Mouse (Mus musculus): Measurements from ENCODE around the gene Sik1.

Sik1 gene

DNA sequence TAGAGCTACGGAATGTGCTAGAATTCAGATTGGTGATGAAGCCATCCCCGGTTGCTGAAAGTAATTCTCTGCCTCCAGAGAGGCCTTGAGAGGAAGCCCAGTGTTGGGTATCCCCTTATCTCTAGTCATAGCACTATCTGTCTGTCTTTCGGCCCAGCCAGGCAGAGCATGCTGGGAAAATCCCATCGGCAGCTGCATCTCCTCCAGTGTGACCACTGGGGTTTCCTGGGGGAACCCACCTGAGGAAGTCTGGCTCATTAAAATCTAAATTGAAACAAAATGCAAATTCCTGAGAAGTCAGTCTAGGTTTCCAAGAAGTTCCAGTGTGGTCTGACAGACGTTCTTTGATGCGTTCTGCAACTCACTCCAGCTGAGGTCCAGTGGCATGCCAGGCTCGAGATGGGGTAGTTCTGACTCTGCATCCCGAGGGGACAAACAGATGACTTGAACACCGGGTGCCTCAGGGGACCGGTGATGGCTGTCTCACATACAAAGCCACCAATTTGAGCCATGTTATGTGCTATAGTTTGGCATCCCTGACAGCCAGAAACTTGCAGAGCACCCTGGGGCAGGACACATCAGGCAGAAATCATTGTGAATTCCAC, 19.8 kb upstream of the Sik1 start:
- peak; percentile 3 for DNase-seq (ENCODE audit: low spot score)

DNA sequence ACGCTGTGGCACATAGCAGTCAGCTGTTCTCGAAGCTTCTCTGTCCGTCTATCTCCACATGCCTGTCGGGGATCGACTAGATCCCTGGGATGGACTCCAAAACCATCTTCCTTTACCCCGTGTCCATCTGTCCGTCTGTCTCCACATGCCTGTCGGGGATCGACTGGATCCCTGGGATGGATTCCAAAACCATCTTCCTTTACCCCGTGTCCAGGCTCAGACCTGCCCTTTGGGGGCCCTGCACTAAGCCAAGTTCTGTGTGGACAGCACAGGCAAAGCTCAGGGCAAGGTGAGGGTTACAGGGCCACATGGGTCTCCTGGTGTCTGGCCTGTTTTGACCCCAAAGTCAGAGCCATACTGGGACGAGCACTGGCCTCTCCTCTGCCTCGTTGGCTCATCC, 19.1 kb upstream of the Sik1 start:
- DNase-seq (ENCODE audit: low spot score): peak; percentile 1

DNA sequence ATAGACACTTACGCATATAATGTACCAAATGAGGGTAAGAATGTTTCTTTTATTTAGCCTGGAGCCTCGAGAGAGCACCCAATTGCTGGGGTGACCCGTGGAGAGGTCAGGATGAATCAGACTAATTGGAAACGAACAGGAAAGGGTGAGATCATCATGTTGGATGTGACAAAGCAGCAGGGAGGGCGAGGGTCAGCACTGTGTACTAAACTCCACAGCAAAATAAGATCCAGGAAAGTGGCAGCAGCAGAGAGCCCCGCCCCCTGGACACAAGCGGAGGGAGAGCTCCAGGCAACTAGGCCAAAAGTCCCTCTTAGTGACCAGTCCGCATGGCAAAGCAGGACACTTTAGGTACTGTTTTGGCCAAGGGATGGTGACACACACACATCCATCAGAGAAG, 18.4 kb upstream of the Sik1 start:
- DNase-seq (ENCODE audit: low spot score): peak; percentile 55

DNA sequence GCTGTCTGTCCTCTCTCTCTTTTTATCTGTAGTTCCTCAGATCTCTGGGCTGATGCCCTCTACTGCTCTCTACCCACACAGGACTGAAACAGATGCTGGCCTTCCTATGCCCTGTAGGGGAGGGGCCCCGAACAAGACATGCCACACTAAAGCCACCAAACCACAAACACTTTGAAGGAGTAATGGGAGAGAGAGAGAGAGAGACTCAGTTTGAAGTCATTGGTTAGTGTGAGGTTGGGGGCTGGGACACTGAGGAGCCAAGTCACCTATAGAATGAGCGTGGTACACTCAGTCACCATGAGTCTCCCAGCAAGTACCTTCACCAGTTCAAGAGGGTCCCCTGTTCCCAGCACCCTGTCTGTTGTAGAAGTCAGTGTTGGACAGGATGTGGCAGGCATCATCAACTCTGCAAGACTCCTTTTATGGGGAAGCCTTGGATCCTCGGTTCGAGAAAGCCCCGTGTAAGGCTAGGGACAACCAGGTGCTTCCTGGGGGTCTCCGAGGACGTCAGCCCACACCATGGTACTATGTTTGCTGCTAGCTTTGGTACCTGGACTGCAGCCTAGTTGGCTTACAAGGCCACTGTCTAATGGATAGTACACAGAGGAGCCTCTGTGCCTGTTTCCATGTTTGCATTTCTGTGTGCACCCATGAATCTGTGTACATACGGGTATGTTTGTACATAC, 17.7 kb upstream of the Sik1 start:
- peak; percentile 2 for DNase-seq (ENCODE audit: low spot score)

DNA sequence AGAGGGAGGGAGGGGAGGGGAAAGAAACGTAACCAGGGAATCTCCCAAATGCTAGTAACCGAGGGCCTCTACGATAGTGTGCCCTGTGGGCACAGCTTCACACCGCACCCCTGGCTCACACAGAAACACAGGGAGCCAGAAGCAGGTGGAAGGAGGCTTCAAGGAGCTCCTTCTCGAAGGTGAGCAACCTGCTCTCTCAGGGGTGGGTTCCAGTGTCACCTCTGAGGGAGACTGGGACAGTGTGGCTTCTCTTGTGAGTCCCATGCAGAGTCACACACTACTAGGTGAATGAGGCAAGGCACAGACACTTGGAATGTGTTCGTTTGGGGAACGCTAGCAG, 17.2 kb upstream of the Sik1 start:
- peak; percentile 2 for DNase-seq (ENCODE audit: low spot score)

DNA sequence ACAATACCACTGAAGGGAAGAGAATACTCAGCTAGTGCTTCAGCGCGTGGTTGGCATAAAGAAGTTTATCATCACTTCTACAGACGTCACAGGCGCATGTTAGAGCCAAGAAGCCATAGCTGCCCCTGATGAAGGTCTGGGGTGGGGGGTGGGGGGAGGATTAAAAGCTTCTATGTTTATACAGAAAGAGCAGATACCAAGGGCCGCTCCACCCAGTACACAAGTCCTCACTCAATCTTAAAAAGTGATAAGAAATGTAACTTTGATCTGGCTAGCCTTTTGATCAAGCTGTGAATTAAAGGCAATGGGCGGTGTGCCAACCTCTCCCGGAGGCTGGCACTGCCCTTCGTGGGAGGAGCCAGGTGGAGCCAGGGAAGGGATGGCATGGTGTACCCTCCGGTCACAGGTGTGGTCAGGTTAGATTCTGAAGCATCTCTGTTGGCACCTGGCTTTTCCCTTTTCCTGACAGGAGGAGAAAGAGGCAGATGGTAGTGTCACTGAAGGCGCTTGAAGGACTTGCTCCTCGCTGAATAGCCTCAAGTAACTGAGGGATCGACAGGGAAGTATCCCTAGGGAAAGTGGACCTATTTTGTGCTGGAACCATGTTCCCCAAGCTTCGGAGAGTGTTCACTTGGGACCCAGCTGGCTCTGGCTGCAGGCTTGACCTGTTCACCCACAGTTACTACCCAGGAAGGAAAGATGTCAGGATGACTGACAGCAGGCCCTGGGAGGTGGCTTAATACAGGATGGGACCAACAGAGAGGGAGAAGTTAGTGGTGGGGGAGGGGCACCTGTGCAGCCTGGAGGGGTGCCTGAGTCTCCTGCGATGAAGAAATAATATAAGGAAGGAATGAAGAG, 16.6 kb upstream of the Sik1 start:
- peak; percentile 4 for DNase-seq (ENCODE audit: low spot score)

DNA sequence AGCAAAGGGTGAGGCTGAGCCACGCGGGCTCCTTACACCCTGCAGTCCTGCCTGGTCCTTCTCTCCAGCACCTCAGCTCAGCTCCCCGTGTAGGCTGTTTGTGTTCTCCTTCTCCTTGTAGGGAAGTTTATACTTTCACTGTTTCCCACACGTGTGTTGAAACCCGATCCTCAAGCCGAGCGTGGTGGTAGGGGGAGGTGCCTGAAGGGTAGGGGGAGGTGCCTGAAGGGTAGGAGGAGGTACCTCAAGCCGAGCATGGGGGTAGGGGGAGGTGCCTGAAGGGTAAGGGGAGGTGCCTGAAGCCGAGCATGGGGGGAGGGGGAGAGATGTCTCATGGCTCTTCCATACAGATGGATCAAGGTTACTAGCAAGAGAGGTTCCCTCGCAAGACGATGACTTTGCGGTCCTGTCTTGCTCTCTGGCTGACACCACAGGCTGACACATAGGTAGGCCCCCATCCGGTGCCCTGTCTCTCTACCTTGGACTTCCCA, 15.4 kb upstream of the Sik1 start:
- DNase-seq (ENCODE audit: low spot score): peak; percentile 8

DNA sequence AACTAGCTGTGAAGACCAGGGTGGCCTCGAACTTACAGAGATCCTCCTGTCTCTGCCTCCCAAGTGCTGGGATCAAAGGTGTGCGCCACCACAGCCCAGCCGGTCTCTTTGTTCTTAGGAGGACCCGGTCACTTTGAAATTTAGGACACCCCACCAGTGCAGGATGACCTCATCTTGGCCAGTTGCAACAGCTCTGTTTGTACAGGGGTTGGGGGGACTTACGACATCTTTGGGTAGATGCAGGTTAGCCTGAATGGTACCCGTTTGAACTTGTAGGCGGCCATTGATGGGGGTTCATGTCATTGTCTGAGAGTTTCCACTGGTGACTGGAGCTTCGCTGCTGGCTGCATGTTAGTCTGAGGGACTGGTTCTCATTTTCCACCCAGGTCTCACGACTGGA, 14.8 kb upstream of the Sik1 start:
- peak; percentile 1 for DNase-seq (ENCODE audit: low spot score)

DNA sequence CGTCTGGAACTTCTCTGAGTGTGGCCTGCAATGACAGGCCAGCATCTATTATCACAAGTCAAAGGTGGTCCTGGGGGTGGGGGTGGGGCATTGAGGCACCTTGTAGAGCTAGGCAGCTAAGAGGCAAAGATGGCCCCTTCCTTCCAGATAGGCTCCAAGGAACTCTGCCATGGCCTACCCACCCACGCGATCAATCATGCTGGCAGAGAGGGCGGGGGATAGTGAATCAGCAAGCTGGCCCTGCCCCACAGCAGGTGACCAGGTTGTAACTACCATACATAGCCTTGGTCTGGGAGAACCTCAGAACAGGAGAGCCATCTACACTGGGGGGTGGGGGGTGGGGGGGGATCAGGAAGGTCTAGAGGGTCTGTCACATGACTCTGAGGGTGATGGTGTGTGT, 12.5 kb upstream of the Sik1 start:
- peak; percentile 2 for DNase-seq (ENCODE audit: low spot score)

DNA sequence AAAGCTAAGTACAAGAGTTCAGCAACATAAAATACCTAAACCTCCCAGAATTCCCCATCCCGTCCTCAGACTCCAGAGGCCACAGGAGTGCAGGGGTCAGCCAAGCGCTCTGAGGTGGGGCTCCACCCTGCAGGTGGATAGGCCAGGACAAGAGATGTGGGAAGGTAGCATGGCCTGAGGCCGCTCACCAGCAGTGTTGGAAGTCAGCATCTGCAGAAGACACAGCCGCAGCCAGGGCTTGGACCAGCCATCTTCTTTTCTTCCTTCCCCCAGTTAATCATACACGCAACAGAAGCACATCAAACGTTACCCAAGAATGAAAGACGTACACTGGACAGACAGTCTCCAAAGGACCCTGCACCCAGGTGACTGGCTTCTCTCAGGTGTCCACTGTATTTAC, 11.5 kb upstream of the Sik1 start:
- DNase-seq (ENCODE audit: low spot score): peak; percentile 2

DNA sequence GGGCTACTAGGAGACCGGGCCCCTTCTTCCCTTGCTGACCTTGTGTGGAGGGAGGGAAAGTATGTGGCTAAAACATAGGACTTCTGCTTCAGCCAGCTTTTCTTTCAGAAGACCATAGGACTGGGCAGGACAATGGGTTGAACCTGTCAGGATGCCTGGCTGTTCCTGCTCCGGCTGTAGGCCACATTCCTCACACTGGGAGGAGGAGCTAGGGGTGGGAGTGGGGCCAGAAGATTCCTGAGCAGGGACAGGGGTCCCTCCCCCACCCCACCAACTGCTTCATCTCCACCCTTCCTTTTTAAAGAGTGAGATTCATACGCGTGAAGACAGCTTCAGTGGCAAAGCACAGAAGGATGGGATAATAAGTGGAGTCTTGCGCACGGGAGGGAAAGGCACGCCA, 10.0 kb upstream of the Sik1 start:
- DNase-seq (ENCODE audit: low spot score): peak; percentile 6

DNA sequence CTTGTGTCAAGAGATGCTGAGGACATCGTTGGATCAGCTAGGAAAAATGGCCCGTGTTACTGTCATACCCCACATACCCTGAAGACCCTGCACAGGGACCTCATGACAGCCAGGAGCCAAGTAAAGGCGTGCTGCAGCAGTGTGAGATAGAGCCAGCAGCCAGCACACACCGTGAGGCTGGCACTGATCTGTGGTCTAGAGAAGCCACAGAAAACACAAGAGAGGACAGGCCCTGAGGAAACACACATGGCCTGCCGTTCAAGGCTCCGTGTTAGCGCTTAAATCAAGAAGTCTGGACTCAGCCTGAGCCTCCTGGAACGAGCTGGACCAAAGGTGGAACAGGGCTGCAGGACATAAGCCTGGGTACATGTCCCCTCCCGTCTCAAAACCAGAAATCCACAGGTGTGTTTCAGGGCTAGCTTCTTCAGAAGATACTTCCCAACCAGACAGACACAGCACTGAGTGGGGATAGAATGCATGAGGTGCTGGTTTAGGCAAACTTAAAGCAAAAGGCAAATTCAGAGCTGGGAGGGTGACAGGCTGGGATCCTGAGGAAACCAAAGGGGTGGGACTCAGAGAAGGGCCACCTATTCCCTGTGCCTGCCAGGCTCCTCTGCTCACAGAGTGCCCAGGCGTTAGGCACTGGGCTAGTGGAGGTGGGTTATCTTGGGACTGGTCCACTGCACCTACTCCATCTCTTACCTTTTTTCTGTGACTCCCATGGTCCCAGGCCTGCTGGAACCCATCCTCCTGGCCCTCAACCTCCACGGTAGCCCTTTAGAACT, 9.3 kb upstream of the Sik1 start:
- DNase-seq (ENCODE audit: low spot score): peak; percentile 2

DNA sequence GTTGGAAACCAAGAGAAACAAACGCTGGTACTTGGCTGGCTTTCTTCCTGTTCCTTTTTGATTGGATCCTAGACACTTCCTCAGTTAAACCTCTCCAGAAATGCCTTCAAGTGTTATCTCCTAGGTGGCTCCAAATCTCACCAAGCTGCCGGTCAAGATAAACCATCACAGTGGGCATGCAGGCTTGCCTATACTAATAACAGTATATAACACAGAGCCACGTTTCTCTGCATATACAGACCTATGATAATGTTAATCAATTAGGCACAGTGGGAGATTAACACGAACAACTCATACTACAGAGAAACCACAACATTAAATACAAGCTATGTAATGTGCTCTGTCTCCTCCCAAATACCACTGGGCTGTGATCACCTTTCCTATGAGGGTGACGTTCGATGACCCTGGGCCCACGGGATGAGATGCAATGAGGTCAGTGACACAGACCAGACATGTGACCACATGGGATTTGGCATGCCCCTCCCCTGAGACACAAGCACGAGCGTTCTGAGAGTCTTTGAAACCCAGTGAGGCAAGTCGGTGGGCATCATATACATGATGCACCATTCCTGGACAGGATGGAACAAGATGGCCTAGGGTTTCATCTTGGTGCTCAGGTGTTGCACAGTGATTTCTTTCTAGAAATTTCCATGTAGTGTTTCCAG, 7.7 kb upstream of the Sik1 start:
- peak; percentile 1 for DNase-seq (ENCODE audit: low spot score)

DNA sequence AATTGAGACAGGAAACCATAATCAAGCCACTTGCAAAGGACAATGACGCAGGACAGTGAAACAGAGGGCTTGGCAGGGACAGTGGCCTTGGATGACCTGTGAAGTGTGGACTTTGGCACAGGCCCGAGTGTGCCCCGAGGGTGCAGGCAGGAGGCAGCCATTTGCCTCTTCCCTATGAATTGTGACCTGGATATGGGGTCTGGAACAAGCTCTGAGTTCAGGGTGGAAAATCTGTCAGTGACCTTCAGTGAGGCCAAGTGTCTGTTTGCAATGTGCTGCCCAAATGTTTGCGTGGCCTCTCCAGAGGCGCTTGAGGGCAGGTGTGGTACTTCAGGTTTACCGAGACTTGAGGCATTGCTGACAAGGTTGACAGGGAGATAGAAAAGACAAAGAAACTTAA, 6.5 kb upstream of the Sik1 start:
- DNase-seq (ENCODE audit: low spot score): peak; percentile 4

DNA sequence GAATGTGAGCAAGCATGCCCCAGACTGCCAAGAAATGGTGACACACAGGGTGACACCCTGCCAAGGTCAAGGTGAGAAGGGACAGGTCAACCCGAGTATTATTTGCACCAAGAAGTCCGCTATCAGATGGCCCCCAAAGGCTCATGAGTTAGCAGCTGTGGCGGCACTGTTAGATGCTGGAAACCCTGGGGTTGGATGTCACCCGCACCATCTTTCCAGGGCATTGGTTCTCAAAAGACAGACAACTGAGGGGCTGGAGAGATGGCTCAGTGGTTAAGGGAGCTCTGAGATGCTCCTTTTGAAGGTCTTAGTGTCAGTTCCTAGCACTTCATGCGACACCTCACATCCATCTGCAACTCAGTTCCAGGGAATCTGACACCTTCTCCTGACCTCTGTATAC, 6.1 kb upstream of the Sik1 start:
- peak; percentile 2 for DNase-seq (ENCODE audit: low spot score)

DNA sequence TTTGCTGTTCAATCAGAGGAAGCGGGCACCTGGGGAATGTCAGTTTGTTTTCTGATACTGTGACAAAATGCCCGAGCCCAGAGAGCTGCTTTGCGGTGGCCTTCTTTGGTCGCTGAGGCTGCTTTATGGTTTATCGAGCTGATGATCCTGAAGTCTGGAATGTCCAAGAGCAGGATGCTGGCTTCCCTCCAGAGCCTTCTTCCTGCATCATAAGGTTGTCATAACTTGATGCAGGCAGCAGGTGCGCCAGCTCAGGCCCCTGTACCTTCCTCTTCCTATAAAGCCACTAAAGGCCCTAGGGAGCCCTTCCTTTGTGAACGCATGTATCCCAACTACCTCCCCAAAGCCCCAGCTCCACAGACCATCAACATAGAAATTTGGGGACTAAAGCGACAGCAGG, 5.3 kb upstream of the Sik1 start:
- DNase-seq (ENCODE audit: low spot score): no peak

DNA sequence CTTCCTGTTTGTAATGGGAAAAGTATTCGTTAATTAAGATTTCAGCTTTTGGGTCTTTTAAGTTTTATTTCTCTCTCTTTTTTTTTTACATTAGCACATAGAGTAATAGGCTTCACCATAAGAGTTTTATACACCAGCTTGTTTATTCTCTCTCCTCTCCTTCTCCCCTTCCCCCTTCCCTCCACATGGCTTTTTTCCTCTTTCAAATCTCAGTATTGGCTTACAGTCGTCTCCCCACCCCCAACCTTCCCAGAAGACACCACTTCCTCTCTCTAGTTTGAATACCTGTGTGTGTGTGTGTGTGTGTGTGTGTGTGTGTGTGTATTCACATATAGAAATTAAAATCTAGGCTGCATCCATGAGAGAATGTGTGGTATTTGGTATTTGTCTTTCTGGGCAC, 3.8 kb upstream of the Sik1 start:
- DNase-seq (ENCODE audit: low spot score): no peak

DNA sequence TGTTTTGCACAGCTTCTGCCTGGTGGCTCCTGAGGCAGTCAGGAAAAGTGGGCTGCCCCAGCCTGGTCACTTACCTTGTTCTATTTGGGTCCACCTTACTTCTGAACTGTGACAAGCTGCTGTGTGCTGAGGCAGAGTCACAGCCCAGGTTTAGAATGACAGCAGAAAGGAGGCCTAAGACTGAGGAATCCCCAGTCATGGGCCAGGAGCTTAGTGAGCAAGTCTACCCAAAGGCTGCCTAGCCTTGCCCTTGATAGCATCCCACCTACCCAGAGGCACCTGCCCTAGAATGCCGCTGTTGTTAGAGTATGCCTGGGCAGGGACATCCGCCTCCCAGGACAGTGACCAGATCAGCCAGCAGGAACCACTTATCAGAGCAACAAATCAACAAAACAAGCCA, 3.2 kb upstream of the Sik1 start:
- DNase-seq (ENCODE audit: low spot score): no peak

DNA sequence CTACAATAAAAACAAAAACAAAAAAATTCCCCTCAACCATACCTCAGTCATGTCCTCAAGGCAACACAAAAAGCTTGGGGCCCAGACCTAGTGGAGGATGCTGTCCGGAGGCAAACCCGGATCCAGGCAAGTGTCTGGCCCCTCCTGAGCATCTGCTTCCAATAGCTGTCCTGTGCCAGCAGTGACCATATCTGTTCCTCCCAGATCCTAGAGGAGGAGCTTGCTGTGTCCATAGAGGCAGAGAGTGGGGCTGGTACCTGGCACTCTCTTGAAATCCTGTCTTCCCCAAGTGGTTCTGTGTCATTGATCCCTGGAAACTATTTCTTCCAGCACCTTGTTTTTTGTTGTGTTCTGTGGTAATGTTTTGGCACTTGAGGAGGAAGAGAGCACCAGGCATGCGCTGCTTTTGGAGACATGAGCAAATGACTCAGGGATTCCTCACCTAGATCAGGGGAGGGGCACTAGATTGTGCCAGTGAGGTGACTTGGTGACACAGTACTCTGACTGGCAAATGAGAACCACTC, 2.4 kb upstream of the Sik1 start:
- DNase-seq (ENCODE audit: low spot score): no peak

DNA sequence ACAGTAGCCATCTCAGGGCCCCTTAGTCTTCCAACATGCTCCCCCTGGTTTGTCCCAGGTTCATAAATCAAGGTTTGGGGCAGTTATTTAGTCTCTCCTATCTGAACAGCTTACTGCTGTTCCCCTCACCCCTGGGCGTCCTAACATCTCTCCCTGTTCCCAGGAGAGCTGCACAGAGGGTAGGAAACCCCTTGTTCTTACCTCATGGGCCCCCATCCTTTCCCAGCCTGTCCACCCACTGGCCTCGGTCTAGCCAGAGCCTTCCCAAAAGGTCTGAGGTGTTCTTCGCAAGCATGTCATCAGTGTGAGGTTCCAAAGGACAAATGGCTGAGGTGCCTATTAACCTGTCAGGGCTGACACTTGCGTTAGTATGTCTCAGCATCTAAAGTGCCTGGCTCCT, 1.6 kb upstream of the Sik1 start:
- DNase-seq (ENCODE audit: low spot score): no peak

DNA sequence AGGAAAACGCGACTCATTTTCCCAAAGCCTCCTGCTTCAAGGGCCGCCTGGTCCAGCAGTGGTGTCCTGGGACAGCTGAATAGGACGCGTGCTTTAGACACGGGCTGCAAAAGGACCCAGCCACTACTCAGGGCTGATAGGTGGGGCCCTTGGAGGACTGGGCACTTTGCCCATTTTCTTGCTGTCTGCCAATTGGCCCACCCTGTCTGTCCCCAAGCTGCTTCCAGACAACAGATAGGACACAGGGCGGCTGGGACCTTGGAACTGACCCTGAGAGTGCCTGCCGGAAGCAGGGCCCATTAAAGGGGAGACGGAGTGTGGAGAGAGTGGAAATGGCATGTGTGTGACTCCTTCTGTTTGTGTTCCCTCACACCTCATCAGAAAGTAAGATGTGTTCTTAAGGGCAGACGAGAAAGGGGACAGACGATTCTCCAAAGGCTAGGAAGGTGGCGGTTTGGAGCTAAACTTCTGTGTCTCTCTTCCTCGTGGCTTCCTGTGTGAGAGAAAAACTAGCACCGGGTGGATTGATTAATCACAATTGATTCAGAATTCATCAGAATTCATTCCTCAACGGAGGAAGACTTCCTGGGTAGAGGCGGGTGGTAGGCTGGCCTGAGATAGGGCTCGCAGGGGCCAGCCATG, 1.0 kb upstream of the Sik1 start:
- DNase-seq (ENCODE audit: low spot score): peak; percentile 67
